Mouse (Mus musculus) kidney, embryonic 14.5 days (tissue): ENCODE results near the gene Itih1. TPM values are rescaled to one million over a fixed set of nuclear protein-coding genes. Genes with fewer than 3 reads are reported as not detected.

Experiments used
- ATAC-seq: fragments of 200-750 bp; cut with Nextera tagmentation; 2 replicates; pipeline ENCODE4 v1.8.0; 2017; ENCODE audit warnings: moderate number of reproducible peaks, mild to moderate bottlenecking, moderate TSS enrichment, moderate library complexity; ENCODE audit not compliant: low FRiP score, low TSS enrichment
- H3K27ac ChIP-seq: fragments of 300-500 bp; sonication (generic); 2 replicates; pipeline ENCODE4 v1.5.1; 2014; ENCODE audit warnings: low read depth, mild to moderate bottlenecking, low read length, moderate library complexity, mixed read lengths
- H3K27me3 ChIP-seq: fragments of 300-500 bp; sonication (generic); 2 replicates; pipeline ENCODE4 v1.6.1; 2014; ENCODE audit warnings: mild to moderate bottlenecking, low read length; ENCODE audit not compliant: control insufficient read depth, insufficient read depth
- H3K36me3 ChIP-seq: fragments of 300-500 bp; sonication (generic); 2 replicates; pipeline ENCODE4 v1.6.1; 2014; ENCODE audit warnings: low read length, mixed read lengths; ENCODE audit not compliant: control insufficient read depth, insufficient read depth
- H3K4me1 ChIP-seq: fragments of 300-500 bp; sonication (generic); 2 replicates; pipeline ENCODE4 v1.6.1; 2014; ENCODE audit warnings: low read length, mixed read lengths; ENCODE audit not compliant: control insufficient read depth, insufficient read depth
- H3K4me2 ChIP-seq: fragments of 300-500 bp; sonication (generic); replicated peaks from 2 replicates; pipeline ENCODE4 v1.6.1; 2014; ENCODE audit warnings: low read depth, mild to moderate bottlenecking, low read length
- H3K4me3 ChIP-seq: fragments of 300-500 bp; sonication (generic); 2 replicates; pipeline ENCODE4 v1.5.1; 2014; ENCODE audit warnings: mild to moderate bottlenecking, low read length
- H3K9ac ChIP-seq: fragments of 300-500 bp; sonication (generic); 2 replicates; pipeline ENCODE4 v1.6.1; 2014; ENCODE audit warnings: low read depth, mild to moderate bottlenecking, low read length, moderate library complexity
- H3K9me3 ChIP-seq: fragments of 300-500 bp; sonication (generic); 2 replicates; pipeline ENCODE4 v1.6.1; 2016; ENCODE audit warnings: low read length; ENCODE audit not compliant: control insufficient read depth
- WGBS: fragments of 180-500 bp; shearing (Covaris S2); extraction: QIAGEN DNeasy Blood & Tissue Kit; methylation state at CpG from one replicate; pipeline ENCODE4 v1.1.7; 2014; 5-methylcytosine and 5-hydroxymethylcytosine counted together
- polyA plus RNA-seq: library from polyadenylated mRNA; unstranded; fragments of >200 nt; fragmentation: Nextera tagmentation; extraction: Ambion mirVana; gene quantifications from 2 replicates; pipeline ENCODE4 v1.2.1, GENCODE M21; 2014

The Itih1 gene
- polyA plus RNA-seq, 1 experiment from 2014 or later, result 0.08 TPM

DNA sequence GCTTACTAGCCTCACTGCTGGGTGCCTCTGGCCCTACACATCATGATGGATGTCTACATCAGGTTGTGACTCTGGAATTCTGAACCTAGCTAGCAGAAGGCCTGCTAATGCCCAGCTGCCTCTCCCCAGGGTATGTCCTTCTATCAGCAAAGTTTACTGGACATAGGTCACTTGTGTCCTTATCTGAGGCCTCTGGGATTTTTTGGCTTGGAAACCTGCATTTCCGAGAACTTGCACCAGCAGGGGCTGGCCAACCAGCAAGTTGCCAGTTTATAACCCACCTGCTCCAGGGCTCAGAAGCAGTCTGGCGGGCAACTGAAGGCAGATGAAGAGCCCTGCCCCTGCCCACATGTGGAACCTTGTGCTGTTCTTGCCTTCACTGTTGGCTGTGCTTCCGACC lies 56.9 kb downstream of the Itih1 start, which contains the start of gene Itih4:
Gene Itih4 (plus strand): TSS at position 273 of the 400 bp plus-strand sequence.
- H3K4me1 ChIP-seq, result 0 out of 2 replicates have a peak, but pooled peaks cover 5% of the 10 kb centered on the region
- no peak for ATAC-seq
- H3K9me3 ChIP-seq, result no peaks in the 10 kb centered on the region
- H3K36me3 ChIP-seq, result no peaks in the 10 kb centered on the region
- no peak within 1 kb of the TSS for H3K27ac ChIP-seq
- no peak within 1 kb of the TSS for H3K4me3 ChIP-seq
- WGBS, result 81% methylated on average over 3 of the region's 3 CpGs
- no peak within 1 kb of the TSS for H3K4me2 ChIP-seq
- no peaks in the 10 kb centered on the region for H3K27me3 ChIP-seq
- H3K9ac ChIP-seq, result no peak within 1 kb of the TSS

DNA sequence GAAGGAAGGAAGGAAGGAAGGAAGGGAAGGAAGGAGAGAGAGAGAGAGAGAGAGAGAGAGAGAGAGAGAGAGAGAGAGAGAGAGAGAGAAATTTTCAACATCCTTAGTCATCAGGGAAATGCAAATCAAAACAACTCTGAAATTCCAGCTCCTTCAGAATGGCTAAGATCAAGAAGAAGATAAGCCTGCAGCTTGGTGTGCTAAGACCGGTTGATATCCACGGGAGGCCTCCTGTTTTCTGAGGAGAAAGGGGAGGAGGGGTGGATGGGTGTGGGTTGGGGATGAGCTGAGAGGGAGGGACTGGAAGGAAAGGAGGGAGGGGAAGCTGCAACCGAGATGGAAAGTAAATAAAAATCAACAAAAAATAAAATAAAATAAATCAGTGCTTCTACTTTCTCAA lies 57.8 kb downstream of the Itih1 start:
- no peak overlapping the region for H3K9ac ChIP-seq
- no peaks in the 10 kb centered on the region for H3K9me3 ChIP-seq
- H3K4me2 ChIP-seq, result no peak overlapping the region
- 0 out of 2 replicates have a peak, but pooled peaks cover 5% of the 10 kb centered on the region for H3K4me1 ChIP-seq
- no peak overlapping the region for H3K4me3 ChIP-seq
- no peaks in the 10 kb centered on the region for H3K27me3 ChIP-seq
- no peak for ATAC-seq
- no peaks in the 10 kb centered on the region for H3K36me3 ChIP-seq
- 9% methylated on average over 3 of the region's 3 CpGs for WGBS
- no peak overlapping the region for H3K27ac ChIP-seq

DNA sequence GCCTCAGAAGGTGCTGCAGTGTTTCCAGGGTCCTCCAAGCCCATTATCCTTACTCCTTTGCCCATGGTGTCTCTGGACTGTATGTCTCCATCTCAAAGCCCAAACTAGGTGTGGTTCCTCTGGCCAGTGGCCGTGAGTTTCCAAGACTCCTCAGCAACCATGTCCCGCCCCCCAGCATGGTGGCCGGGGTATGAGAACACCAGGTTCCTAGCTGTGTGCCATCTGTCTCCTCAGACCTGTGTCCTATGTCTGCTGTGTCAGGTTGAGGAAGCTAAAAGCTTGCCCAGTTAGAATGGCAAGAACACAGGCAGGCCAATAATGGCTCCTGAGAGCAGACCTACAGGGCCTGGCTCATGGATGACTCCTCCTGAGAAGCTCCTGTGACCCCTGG lies 61.4 kb downstream of the Itih1 start:
- 0 out of 2 replicates have a peak, but pooled peaks cover 10% of the 10 kb centered on the region for H3K4me1 ChIP-seq
- no peak for ATAC-seq
- H3K9ac ChIP-seq, result no peak overlapping the region
- H3K27ac ChIP-seq, result no peak overlapping the region
- no peak overlapping the region for H3K4me3 ChIP-seq
- H3K9me3 ChIP-seq, result no peaks in the 10 kb centered on the region
- H3K36me3 ChIP-seq, result no peaks in the 10 kb centered on the region; the same call in 1 of the 2 replicates
- H3K4me2 ChIP-seq, result no peak overlapping the region
- no peaks in the 10 kb centered on the region for H3K27me3 ChIP-seq
- WGBS, result 88% methylated on average over 3 of the region's 3 CpGs

DNA sequence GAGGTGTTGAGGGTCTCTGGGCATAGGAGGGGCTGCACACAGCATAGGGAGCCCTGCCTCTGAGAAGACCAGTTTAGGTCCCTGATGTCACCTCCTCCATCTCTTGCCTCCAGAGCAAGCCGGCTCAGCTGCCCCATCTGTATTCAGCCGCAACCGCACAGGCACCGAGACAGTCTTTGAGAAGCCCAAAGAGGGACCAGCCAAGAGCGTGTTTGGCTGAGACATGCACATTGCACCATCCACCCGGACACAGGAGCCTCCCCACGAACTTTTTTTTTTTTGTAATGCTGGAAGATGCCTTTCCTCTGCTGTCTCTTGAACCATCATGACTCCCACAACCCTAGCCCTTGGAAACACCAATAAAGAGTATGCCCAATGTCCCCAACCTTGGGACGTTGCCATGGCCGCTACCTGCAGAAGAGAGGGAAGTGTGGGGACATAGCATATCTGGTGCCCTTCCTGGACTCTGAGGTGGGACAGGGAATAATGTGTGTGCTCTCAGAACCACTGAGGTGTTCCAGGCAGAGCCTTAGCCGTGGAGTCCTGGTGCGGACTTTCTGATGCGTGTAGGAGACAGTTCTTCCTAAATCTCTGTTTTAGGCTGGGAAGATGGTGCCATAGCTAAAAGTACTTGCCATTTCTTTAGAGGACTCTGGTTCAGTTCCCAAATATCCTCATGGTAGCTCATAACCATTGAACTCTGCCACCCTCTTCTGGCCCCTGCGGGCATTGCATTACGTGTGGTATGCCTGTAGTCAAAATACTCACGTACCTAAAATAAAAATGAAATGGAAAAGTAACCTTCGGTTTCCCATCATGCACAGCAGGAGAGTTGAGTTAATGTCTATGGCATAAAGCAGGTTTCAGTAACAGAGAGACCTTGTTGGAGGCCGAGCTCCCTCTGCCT lies 62.0 kb downstream of the Itih1 start:
- no peak overlapping the region for H3K4me2 ChIP-seq
- no peak overlapping the region for H3K4me3 ChIP-seq
- no peak overlapping the region for H3K9ac ChIP-seq
- no peak overlapping the region for H3K27ac ChIP-seq
- H3K36me3 ChIP-seq, result no peaks in the 10 kb centered on the region; the same call in 1 of the 2 replicates
- no peaks in the 10 kb centered on the region for H3K27me3 ChIP-seq
- no peak for ATAC-seq
- no peaks in the 10 kb centered on the region for H3K9me3 ChIP-seq
- 0 out of 2 replicates have a peak, but pooled peaks cover 13% of the 10 kb centered on the region for H3K4me1 ChIP-seq
- WGBS, result 84% methylated on average over 17 of the region's 17 CpGs

DNA sequence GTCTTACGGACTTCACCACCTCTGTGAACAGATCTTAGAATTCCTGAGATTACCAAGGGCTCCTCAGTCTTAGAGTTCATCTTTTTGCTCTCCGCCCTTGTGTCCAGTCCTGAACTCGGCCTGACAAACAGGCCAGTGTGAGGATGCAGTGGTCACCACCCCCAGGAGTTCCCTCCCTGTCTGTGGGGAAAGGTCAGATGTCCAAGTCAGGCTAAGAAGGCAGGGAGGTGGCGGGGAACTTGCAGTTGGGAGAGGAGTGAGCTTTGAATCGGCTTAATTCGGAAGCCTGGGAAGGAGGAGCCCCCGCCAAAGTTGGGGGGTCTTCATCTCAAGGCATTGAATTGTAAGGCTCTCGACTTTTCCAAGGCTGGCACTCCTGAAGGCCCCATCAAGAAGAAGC lies 62.8 kb downstream of the Itih1 start:
- 71% methylated on average over 8 of the region's 8 CpGs for WGBS
- H3K9me3 ChIP-seq, result no peaks in the 10 kb centered on the region
- H3K4me2 ChIP-seq, result no peak overlapping the region
- ATAC-seq, result no peak
- no peak overlapping the region for H3K4me3 ChIP-seq
- no peak overlapping the region for H3K9ac ChIP-seq
- H3K36me3 ChIP-seq, result no peaks in the 10 kb centered on the region; the same call in 1 of the 2 replicates
- peaks cover 20% of the 10 kb centered on the region; the same call in 1 of the 2 replicates for H3K4me1 ChIP-seq
- H3K27me3 ChIP-seq, result no peaks in the 10 kb centered on the region
- no peak overlapping the region for H3K27ac ChIP-seq

DNA sequence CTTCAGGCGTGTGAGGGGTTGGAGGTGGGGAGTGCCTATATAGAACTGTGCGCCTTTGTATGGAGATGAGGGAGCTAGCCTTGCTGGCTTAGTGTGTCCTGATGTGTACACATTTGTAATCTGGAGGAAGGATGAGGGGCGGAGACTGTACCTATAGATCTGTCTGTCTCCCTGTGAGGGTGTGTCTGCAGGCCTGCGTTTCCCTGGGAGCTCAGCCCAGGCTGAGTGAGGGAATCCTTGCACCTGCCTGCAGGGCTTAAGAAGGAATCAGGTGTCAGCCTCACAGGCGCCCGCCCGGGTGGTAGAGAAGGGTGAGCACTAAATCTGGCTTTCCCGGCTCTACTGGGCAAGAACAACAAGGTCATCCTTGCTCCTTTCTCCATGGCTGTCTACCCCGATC lies 63.3 kb downstream of the Itih1 start:
- no peaks in the 10 kb centered on the region for H3K9me3 ChIP-seq
- H3K36me3 ChIP-seq, result no peaks in the 10 kb centered on the region; the same call in 1 of the 2 replicates
- H3K4me3 ChIP-seq, result no peak overlapping the region
- no peaks in the 10 kb centered on the region for H3K27me3 ChIP-seq
- no peak overlapping the region for H3K27ac ChIP-seq
- no peak overlapping the region for H3K4me2 ChIP-seq
- WGBS, result 50% methylated on average over 9 of the region's 9 CpGs
- H3K4me1 ChIP-seq, result peaks cover 23% of the 10 kb centered on the region; the same call in 1 of the 2 replicates
- peak; percentile 43; the same call in 1 of the 2 replicates for ATAC-seq
- H3K9ac ChIP-seq, result no peak overlapping the region

Other genes starting within 250 kb of the Itih1 start
- 8.5 and 18.0 TPM in 2 replicates for gene Sfmbt1, start 228.4 kb downstream of the Itih1 start, polyA plus RNA-seq
- gene Tmem110, start 117.7 kb downstream of the Itih1 start, polyA plus RNA-seq, result 26.8 and 29.5 TPM in 2 replicates
- gene Mustn1, start 64.1 kb downstream of the Itih1 start, polyA plus RNA-seq, result 2.7 TPM in 2 replicates
- 0.12 and 0.26 TPM in 2 replicates for gene Itih4, start 56.8 kb downstream of the Itih1 start, polyA plus RNA-seq
- gene Itih3, start 19.5 kb downstream of the Itih1 start, polyA plus RNA-seq, result 0.30 TPM in 1 of 2 replicates, not detected in the other
- 11.1 and 20.3 TPM in 2 replicates for gene Nek4, start 8.1 kb upstream of the Itih1 start, polyA plus RNA-seq
- 66.5 and 72.9 TPM in 2 replicates for gene Glt8d1, start 58.1 kb upstream of the Itih1 start, polyA plus RNA-seq
- gene Spcs1, start 58.4 kb upstream of the Itih1 start, polyA plus RNA-seq, result 350 and 462 TPM in 2 replicates
- 104 and 116 TPM in 2 replicates for gene Pbrm1, start 75.8 kb upstream of the Itih1 start, polyA plus RNA-seq
- 146 and 166 TPM in 2 replicates for gene Gnl3, start 75.9 kb upstream of the Itih1 start, polyA plus RNA-seq
- 98.5 and 124 TPM in 2 replicates for gene Smim4, start 185.7 kb upstream of the Itih1 start, polyA plus RNA-seq
- gene Nt5dc2, start 187.8 kb upstream of the Itih1 start, polyA plus RNA-seq, result 377 and 517 TPM in 2 replicates
- 39.8 and 41.1 TPM in 2 replicates for gene Stab1, start 225.4 kb upstream of the Itih1 start, polyA plus RNA-seq